Mouse (Mus musculus): ENCODE data around the gene Hist1h2ak.

DNA sequence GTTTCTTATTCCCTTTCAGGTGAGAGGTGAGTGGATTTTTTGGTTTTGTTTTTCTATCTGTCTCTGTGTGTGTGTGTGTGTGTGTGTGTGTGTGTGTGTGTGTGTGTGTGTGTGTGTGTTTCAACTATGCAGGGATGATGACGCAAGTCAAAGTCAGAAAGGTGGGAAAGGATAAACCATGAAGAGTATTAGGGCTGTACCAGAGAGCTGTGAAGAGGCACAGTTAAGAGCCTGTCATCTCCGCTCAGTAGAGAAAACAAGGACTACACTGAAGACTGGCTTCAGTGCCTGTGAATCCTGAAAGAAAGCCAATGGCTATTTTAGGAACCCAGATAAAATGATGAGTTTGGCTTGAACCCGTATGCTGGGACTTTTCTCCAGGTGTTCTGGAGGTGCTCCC is 1.8 kb downstream of the Hist1h2ak start:
- no peak for TF ChIP-seq POLR2A (IDR thresholded peaks at IDR 0.05; ENCODE audit: control insufficient read depth, low read depth, low read length)
- no peak for TF ChIP-seq CTCF (IDR thresholded peaks at IDR 0.05; ENCODE audit: control insufficient read depth, insufficient read depth, insufficient replicate concordance, low read depth, low read length)

Measured in testis, adult 2 months (tissue).